In the genomic region with DNA sequence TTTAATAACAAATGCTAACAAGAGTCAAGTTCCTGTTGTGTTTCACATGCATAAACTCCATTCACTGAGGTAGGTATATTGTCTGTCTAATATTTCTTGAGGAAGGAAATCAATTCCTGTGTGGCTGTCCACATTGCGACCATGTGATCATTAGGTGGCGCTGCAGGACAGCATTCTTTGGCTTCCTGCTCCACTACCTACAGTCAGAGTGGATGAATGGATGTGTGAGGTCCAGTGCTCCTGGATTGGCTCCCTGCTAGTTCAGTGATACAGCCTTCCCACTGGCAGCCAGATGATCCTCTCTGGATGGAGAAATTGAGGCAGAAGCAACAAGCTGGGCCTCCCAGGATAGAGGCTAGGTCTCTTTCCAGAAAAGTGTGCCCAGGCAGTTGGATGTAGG, we compare ENCODE assay signal across 10 mouse cellular contexts. TPM values are rescaled to one million over a fixed set of nuclear protein-coding genes. Genes with fewer than 3 reads are reported as not detected.
DNase-seq lines count a peak whose midpoint lies in the region; ATAC-seq and TF ChIP-seq lines count a peak whose summit lies in the region.
"Had no signal": no experiment of that assay in that cellular context is flagged by ENCODE, and none has a peak within 500 bp of the region (broad histone marks: within the 10 kb centered on the region; RNA-seq: fewer than 3 reads in every experiment).

No protein-coding gene starts in this region.

- H3K27me3 ChIP-seq in forebrain, embryonic 14.5 days (replicated peaks; ENCODE audit: control insufficient read depth, insufficient read depth, low read length), result no peaks in the 10 kb centered on the region
- no peaks in the 10 kb centered on the region for H3K27me3 ChIP-seq in hindbrain, embryonic 13.5 days
- H3K27me3 ChIP-seq in midbrain, postnatal 0 days (ENCODE audit: insufficient read depth, low read length), result no peaks in the 10 kb centered on the region
- no peaks in the 10 kb centered on the region; the same call in 1 of the 2 replicates for H3K27me3 ChIP-seq in splenic B cell, adult 2 months (ENCODE audit: control insufficient read depth, insufficient read depth, low read length, poor library complexity, severe bottlenecking)
- H3K27me3 ChIP-seq: embryonic facial prominence, embryonic 13.5 days had no signal

- H3K9ac ChIP-seq in forebrain, embryonic 14.5 days (ENCODE audit: low read length), result no peak overlapping the region
- no peak overlapping the region; the same call in 1 of the 2 replicates for H3K9ac ChIP-seq in hindbrain, embryonic 13.5 days
- H3K9ac ChIP-seq in midbrain, postnatal 0 days (replicated peaks; ENCODE audit: low read length, poor library complexity, severe bottlenecking), result no peak overlapping the region
- H3K9ac ChIP-seq: embryonic facial prominence, embryonic 13.5 days had no signal

- peaks cover 5% of the 10 kb centered on the region; the same call in 1 of the 2 replicates for H3K4me1 ChIP-seq in forebrain, embryonic 14.5 days (ENCODE audit: control insufficient read depth, insufficient read depth, low read length)
- peaks cover 21% of the 10 kb centered on the region for H3K4me1 ChIP-seq in hindbrain, embryonic 13.5 days (replicated peaks)
- peaks cover 7% of the 10 kb centered on the region; the same call in 1 of the 2 replicates for H3K4me1 ChIP-seq in midbrain, postnatal 0 days (ENCODE audit: insufficient read depth, low read length)

- H3K4me3 ChIP-seq in forebrain, embryonic 14.5 days (ENCODE audit: low read depth, low read length), result no peak overlapping the region
- no peak overlapping the region for H3K4me3 ChIP-seq in hindbrain, embryonic 13.5 days
- no peak overlapping the region for H3K4me3 ChIP-seq in midbrain, postnatal 0 days (ENCODE audit: low read depth, low read length)
- H3K4me3 ChIP-seq: embryonic facial prominence, embryonic 13.5 days; myocyte had no signal

- H3K9me3 ChIP-seq in forebrain, embryonic 14.5 days (replicated peaks; ENCODE audit: control insufficient read depth, low read length), result no peaks in the 10 kb centered on the region
- H3K9me3 ChIP-seq in hindbrain, embryonic 13.5 days, result no peaks in the 10 kb centered on the region; the same call in 1 of the 2 replicates
- H3K9me3 ChIP-seq in midbrain, postnatal 0 days (ENCODE audit: low read length), result no peaks in the 10 kb centered on the region

- TF ChIP-seq CTCF in midbrain, postnatal 0 days (IDR thresholded peaks at IDR 0.05), result peak; percentile 99

- 0 out of 2 replicates have a peak, but pooled peaks have one; percentile 43 for ATAC-seq in forebrain, embryonic 14.5 days
- 0 out of 2 replicates have a peak, but pooled peaks have one; percentile 55 for ATAC-seq in hindbrain, embryonic 13.5 days (ENCODE audit: low FRiP score)
- peak; percentile 53; the same call in 1 of the 2 replicates for ATAC-seq in midbrain, postnatal 0 days (ENCODE audit: low FRiP score)

- peak; percentile 67 for DNase-seq in ovary, postnatal 36 days (ENCODE audit: low spot score)
- no peak for DNase-seq in ovary, postnatal 10 days (ENCODE audit: low spot score)
- DNase-seq in c-Kit-positive CD71-negative TER-119-negative erythroid progenitor cells, embryonic 14.5 days (ENCODE audit: low read depth), result peak; percentile 84
- peak; percentile 88 for DNase-seq in forebrain, embryonic 14.5 days (ENCODE audit: low spot score)
- peak; percentile 67 to 76 for DNase-seq in left cerebral cortex, postnatal 36 days (ENCODE audit: low spot score in 2 of 2)
- DNase-seq in midbrain, postnatal 0 days (ENCODE audit: low spot score), result peak; percentile 93
- peak; percentile 89 for DNase-seq in splenic B cell, adult 2 months (ENCODE audit: low read depth, low spot score)

- no peak overlapping the region for H3K4me2 ChIP-seq in forebrain, embryonic 14.5 days (ENCODE audit: low read length)
- H3K4me2 ChIP-seq in hindbrain, embryonic 13.5 days, result no peak overlapping the region
- H3K4me2 ChIP-seq in midbrain, postnatal 0 days (ENCODE audit: low read depth, low read length, poor library complexity, severe bottlenecking), result no peak overlapping the region
- H3K4me2 ChIP-seq: embryonic facial prominence, embryonic 13.5 days had no signal

- 0% methylated on average over 2 of the region's 2 CpGs for WGBS in forebrain, embryonic 14.5 days
- WGBS in hindbrain, embryonic 13.5 days, result 0% methylated on average over 2 of the region's 2 CpGs
- 0% methylated on average over 2 of the region's 2 CpGs for WGBS in midbrain, postnatal 0 days

- H3K27ac ChIP-seq in forebrain, embryonic 14.5 days (ENCODE audit: low read depth, low read length), result no peak overlapping the region
- H3K27ac ChIP-seq in hindbrain, embryonic 13.5 days, result no peak overlapping the region
- H3K27ac ChIP-seq in midbrain, postnatal 0 days (ENCODE audit: low read depth, low read length), result no peak overlapping the region
- H3K27ac ChIP-seq: embryonic facial prominence, embryonic 13.5 days had no signal

- H3K36me3 ChIP-seq in forebrain, embryonic 14.5 days (ENCODE audit: control insufficient read depth, insufficient read depth, low read length), result 0 out of 2 replicates have a peak, but pooled peaks cover under 1% of the 10 kb centered on the region
- H3K36me3 ChIP-seq in hindbrain, embryonic 13.5 days, result no peaks in the 10 kb centered on the region
- H3K36me3 ChIP-seq in midbrain, postnatal 0 days (ENCODE audit: insufficient read depth, low read length), result no peaks in the 10 kb centered on the region
- H3K36me3 ChIP-seq in splenic B cell, adult 2 months (ENCODE audit: control insufficient read depth, insufficient read depth, low read length, poor library complexity, severe bottlenecking), result no peaks in the 10 kb centered on the region

- intact Hi-C loops in left cerebral cortex, postnatal 36 days (cut with DNase I), result loop anchor here (2.0 to 5.0 kb wide), 2 partner anchors 361 to 439 kb away; no protein-coding TSS in a partner anchor

RNA-seq across cellular contexts. Expression of a gene that starts 2.2 kb away (rescaled TPM):
- 71.1 and 78.0 TPM in 2 replicates for polyA plus RNA-seq in forebrain, embryonic 14.5 days (2014; fragmentation: Nextera tagmentation; extraction: Ambion mirVana)
- polyA plus RNA-seq in hindbrain, embryonic 13.5 days (2015; fragmentation: Nextera tagmentation; extraction: Ambion mirVana), result 74.7 and 75.9 TPM in 2 replicates
- 10 to 100 TPM; 40.9 to 41.1 TPM for total RNA-seq in left cerebral cortex, postnatal 36 days (2021)
- 34.5 and 43.8 TPM in 2 replicates for total RNA-seq in midbrain, postnatal 0 days (2014; rRNA removed)
- 86.9 and 87.1 TPM in 2 replicates for polyA plus RNA-seq in midbrain, postnatal 0 days (2015; fragmentation: Nextera tagmentation; extraction: Ambion mirVana)

RNA-seq across cellular contexts. Expression of a gene that starts 11.3 kb away (rescaled TPM):
- polyA plus RNA-seq in forebrain, embryonic 14.5 days (2014; fragmentation: Nextera tagmentation; extraction: Ambion mirVana), result 133 and 140 TPM in 2 replicates
- 115 and 118 TPM in 2 replicates for polyA plus RNA-seq in hindbrain, embryonic 13.5 days (2015; fragmentation: Nextera tagmentation; extraction: Ambion mirVana)
- 100 to 1,000 TPM in 1 of 2 experiments, 10 to 100 TPM in 1; 99.7 to 113 TPM for total RNA-seq in left cerebral cortex, postnatal 36 days (2021)
- 151 and 168 TPM in 2 replicates for total RNA-seq in midbrain, postnatal 0 days (2014; rRNA removed)
- polyA plus RNA-seq in midbrain, postnatal 0 days (2015; fragmentation: Nextera tagmentation; extraction: Ambion mirVana), result 107 and 110 TPM in 2 replicates

RNA-seq across cellular contexts. Expression of a gene that starts 20.8 kb away (rescaled TPM):
- polyA plus RNA-seq in forebrain, embryonic 14.5 days (2014; fragmentation: Nextera tagmentation; extraction: Ambion mirVana), result 0.46 and 0.51 TPM in 2 replicates
- polyA plus RNA-seq in hindbrain, embryonic 13.5 days (2015; fragmentation: Nextera tagmentation; extraction: Ambion mirVana), result 0.34 and 0.39 TPM in 2 replicates
- 10 to 100 TPM; 73.2 to 73.7 TPM for total RNA-seq in left cerebral cortex, postnatal 36 days (2021)
- 14.6 and 23.2 TPM in 2 replicates for total RNA-seq in midbrain, postnatal 0 days (2014; rRNA removed)
- 0.65 and 1.1 TPM in 2 replicates for polyA plus RNA-seq in midbrain, postnatal 0 days (2015; fragmentation: Nextera tagmentation; extraction: Ambion mirVana)
- polyA plus RNA-seq: embryonic facial prominence, embryonic 13.5 days had no signal

RNA-seq across cellular contexts. Expression of a gene that starts 30.6 kb away (rescaled TPM):
- not detected in 2 replicates for polyA plus RNA-seq in forebrain, embryonic 14.5 days (2014; fragmentation: Nextera tagmentation; extraction: Ambion mirVana)
- not detected in 2 replicates for polyA plus RNA-seq in hindbrain, embryonic 13.5 days (2015; fragmentation: Nextera tagmentation; extraction: Ambion mirVana)
- total RNA-seq in left cerebral cortex, postnatal 36 days (2021), result 10 to 100 TPM; 13.7 to 17.3 TPM
- not detected in 2 replicates for total RNA-seq in midbrain, postnatal 0 days (2014; rRNA removed)
- polyA plus RNA-seq in midbrain, postnatal 0 days (2015; fragmentation: Nextera tagmentation; extraction: Ambion mirVana), result 5.1 and 5.6 TPM in 2 replicates
- polyA plus RNA-seq: embryonic facial prominence, embryonic 13.5 days; myocyte had no signal

RNA-seq across cellular contexts. Expression of a gene that starts 32.5 kb away (rescaled TPM):
- polyA plus RNA-seq in forebrain, embryonic 14.5 days (2014; fragmentation: Nextera tagmentation; extraction: Ambion mirVana), result 28.3 and 37.0 TPM in 2 replicates
- polyA plus RNA-seq in hindbrain, embryonic 13.5 days (2015; fragmentation: Nextera tagmentation; extraction: Ambion mirVana), result 36.9 and 37.7 TPM in 2 replicates
- 10 to 100 TPM; 32.4 to 33.7 TPM for total RNA-seq in left cerebral cortex, postnatal 36 days (2021)
- 46.3 and 47.2 TPM in 2 replicates for total RNA-seq in midbrain, postnatal 0 days (2014; rRNA removed)
- 19.4 and 21.9 TPM in 2 replicates for polyA plus RNA-seq in midbrain, postnatal 0 days (2015; fragmentation: Nextera tagmentation; extraction: Ambion mirVana)
